Mouse (Mus musculus): ENCODE results near the gene Apobec3. TPM values are rescaled to one million over a fixed set of nuclear protein-coding genes. Genes with fewer than 3 reads are reported as not detected.
A peak's percentile ranks its signal among the peaks of the same experiment; 100 is the strongest.

The Apobec3 gene
- polyA plus RNA-seq, 1 experiment, result 140 TPM

DNA sequence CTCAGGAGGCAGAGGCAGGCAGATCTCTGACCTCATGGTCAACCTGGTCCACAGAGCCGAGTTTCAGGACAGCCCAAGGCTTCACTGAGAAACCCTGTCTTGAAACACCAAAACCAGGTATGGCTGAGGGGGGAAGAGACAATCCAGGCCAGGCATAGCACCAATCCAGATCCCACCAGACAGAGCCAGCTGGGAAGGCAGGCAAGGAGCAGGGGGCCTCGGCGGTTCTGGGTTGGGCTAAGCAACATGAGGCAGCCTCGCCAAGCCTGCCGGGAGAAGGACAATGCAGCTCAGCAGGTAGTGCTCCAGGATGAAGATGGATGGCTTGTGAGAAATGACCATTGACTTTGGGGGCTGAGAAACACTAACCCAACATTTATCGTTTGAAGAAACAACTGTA is 51.1 kb downstream of the Apobec3 start:
- Histone ChIP-seq H3K27ac (ENCODE audit: control insufficient read depth, insufficient read depth, low read depth, low read length, poor library complexity) (no peak overlapping the region), H3K4me3 (replicated peaks; ENCODE audit: control insufficient read depth, low read depth, low read length) (no peak overlapping the region), H3K4me1 (ENCODE audit: control insufficient read depth, insufficient read depth, low read length) (no peaks in the 10 kb centered on the region)
- WGBS, result 85% methylated on average over 6 of the region's 6 CpGs
- TF ChIP-seq CTCF (IDR thresholded peaks at IDR 0.05; ENCODE audit: control insufficient read depth, insufficient read depth, low read length), result no peak
- TF ChIP-seq POLR2A (IDR thresholded peaks at IDR 0.05; ENCODE audit: borderline replicate concordance, control insufficient read depth, low read depth, low read length), result no peak

DNA sequence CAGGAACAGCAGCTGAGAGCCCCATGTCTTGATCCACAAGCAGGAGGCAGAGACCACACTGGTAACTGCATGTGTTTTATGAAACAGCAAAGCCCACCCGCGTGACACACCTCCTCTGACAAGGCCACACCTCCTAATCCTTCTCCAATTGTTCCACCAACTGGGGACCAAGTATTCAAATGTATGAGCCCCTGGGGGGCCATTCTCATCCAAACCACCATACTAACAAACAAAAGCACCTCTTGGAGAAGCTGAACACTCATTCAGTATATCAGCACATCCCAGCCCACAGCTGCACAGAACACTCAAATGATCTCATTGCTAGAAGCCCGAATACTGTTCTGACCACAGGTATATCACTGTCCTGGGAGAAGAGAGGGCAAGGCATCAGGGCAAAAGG is 52.1 kb downstream of the Apobec3 start:
- no peaks in the 10 kb centered on the region for H3K4me1 ChIP-seq (ENCODE audit: control insufficient read depth, insufficient read depth, low read length)
- H3K4me3 ChIP-seq (replicated peaks; ENCODE audit: control insufficient read depth, low read depth, low read length), result no peak overlapping the region
- H3K27ac ChIP-seq (ENCODE audit: control insufficient read depth, insufficient read depth, low read depth, low read length, poor library complexity), result no peak overlapping the region
- no peak for TF ChIP-seq POLR2A (IDR thresholded peaks at IDR 0.05; ENCODE audit: borderline replicate concordance, control insufficient read depth, low read depth, low read length)
- no peak for TF ChIP-seq CTCF (IDR thresholded peaks at IDR 0.05; ENCODE audit: control insufficient read depth, insufficient read depth, low read length)
- WGBS, result 83% methylated on average over 3 of the region's 3 CpGs

DNA sequence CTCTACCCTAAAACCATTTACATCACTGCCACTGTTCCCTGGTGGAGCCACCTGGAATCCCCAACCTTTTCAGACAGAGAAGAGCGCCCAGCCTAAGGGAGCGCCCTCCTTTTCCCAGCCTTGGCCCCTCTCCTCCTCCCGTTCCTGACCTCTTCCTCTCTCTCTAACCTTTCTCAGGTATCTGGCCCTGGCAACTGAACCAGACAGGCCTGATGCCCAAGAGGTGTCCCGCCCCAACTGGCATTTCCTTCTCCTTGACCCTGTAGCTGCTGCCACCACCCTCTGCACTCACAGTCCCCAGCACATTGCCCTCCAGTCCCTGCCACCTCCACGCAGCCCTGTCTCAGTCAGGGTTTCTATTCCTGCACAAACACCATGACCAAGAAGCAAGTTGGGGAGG is 53.5 kb downstream of the Apobec3 start:
- no peak overlapping the region for H3K4me3 ChIP-seq (replicated peaks; ENCODE audit: control insufficient read depth, low read depth, low read length)
- TF ChIP-seq POLR2A (IDR thresholded peaks at IDR 0.05; ENCODE audit: borderline replicate concordance, control insufficient read depth, low read depth, low read length) (no peak), CTCF (IDR thresholded peaks at IDR 0.05; ENCODE audit: control insufficient read depth, insufficient read depth, low read length) (no peak)
- 82% methylated on average over 5 of the region's 5 CpGs for WGBS
- H3K4me1 ChIP-seq (ENCODE audit: control insufficient read depth, insufficient read depth, low read length), result no peaks in the 10 kb centered on the region
- no peak overlapping the region for H3K27ac ChIP-seq (ENCODE audit: control insufficient read depth, insufficient read depth, low read depth, low read length, poor library complexity)

DNA sequence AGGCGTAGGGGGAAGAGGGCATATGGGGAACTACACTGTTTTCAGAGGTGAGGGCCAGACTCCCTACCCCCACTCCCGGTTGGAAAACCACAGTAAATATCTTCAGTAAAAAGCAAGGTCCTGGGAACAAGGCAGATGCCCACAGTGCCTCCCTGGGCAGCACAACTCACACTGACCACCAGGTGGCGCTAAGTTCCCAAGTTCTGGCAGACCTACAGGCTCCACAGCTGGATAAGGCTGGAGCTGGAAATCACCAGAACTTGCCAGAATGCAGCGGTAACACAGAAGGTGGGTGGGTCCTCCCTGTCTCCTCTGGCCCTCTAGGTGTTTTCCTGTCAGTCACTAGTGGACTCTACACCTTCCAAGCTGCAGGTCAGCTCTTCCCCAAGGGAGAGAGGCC is 54.6 kb downstream of the Apobec3 start:
- TF ChIP-seq CTCF (IDR thresholded peaks at IDR 0.05; ENCODE audit: control insufficient read depth, insufficient read depth, low read length), result peak; percentile 99
- TF ChIP-seq POLR2A (IDR thresholded peaks at IDR 0.05; ENCODE audit: borderline replicate concordance, control insufficient read depth, low read depth, low read length), result no peak
- Histone ChIP-seq H3K4me3 (replicated peaks; ENCODE audit: control insufficient read depth, low read depth, low read length) (no peak overlapping the region), H3K27ac (ENCODE audit: control insufficient read depth, insufficient read depth, low read depth, low read length, poor library complexity) (no peak overlapping the region), H3K4me1 (ENCODE audit: control insufficient read depth, insufficient read depth, low read length) (no peaks in the 10 kb centered on the region)
- WGBS, result 9% methylated on average over 4 of the region's 4 CpGs

DNA sequence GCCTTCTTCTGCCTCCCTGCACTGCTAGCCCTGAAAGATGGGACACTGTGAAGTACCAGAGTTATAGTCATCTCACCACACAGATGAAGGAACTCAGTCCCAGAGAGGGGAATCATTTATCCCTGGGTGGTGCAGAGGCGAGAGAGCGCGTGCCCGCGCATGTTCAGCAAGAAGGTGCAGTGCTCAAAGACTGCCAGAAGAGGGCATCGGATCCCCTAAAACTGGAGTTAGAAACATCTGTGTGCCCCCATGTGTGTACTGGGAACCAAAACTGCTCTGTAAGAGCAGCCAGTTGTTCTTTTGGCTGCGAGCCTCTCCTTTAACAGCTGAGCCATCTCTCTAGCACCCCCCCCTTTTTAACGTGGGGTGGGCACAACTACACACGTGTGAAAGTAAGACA is 55.3 kb downstream of the Apobec3 start:
- Histone ChIP-seq H3K4me3 (replicated peaks; ENCODE audit: control insufficient read depth, low read depth, low read length) (no peak overlapping the region), H3K27ac (ENCODE audit: control insufficient read depth, insufficient read depth, low read depth, low read length, poor library complexity) (no peak overlapping the region), H3K4me1 (ENCODE audit: control insufficient read depth, insufficient read depth, low read length) (no peaks in the 10 kb centered on the region)
- 85% methylated on average over 9 of the region's 9 CpGs for WGBS
- TF ChIP-seq CTCF (IDR thresholded peaks at IDR 0.05; ENCODE audit: control insufficient read depth, insufficient read depth, low read length), result peak; percentile 39; the same call in 1 of the 2 replicates
- TF ChIP-seq POLR2A (IDR thresholded peaks at IDR 0.05; ENCODE audit: borderline replicate concordance, control insufficient read depth, low read depth, low read length), result no peak

DNA sequence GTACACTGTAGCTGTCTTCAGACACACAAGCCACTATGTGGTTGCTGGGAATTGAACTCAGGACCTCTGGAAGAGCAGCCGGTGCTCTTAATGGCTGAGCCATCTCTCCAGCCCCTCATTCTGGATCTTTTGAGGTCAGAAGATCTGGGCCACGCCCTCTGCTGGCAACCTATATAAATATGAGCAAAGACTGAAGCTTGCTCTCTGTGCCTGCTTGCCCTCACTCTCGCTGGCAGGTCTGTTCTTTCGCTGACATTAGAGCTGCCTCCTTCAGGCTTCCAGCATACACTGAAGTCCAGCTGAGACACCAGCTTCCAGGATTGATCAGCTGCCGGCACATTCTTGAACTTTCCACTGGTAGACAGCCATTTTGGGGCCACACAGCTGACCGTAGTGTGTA is 56.2 kb downstream of the Apobec3 start:
- Histone ChIP-seq H3K4me1 (ENCODE audit: control insufficient read depth, insufficient read depth, low read length) (no peaks in the 10 kb centered on the region), H3K4me3 (replicated peaks; ENCODE audit: control insufficient read depth, low read depth, low read length) (no peak overlapping the region), H3K27ac (ENCODE audit: control insufficient read depth, insufficient read depth, low read depth, low read length, poor library complexity) (no peak overlapping the region)
- no peak for TF ChIP-seq CTCF (IDR thresholded peaks at IDR 0.05; ENCODE audit: control insufficient read depth, insufficient read depth, low read length)
- 72% methylated on average over 6 of the region's 6 CpGs for WGBS

DNA sequence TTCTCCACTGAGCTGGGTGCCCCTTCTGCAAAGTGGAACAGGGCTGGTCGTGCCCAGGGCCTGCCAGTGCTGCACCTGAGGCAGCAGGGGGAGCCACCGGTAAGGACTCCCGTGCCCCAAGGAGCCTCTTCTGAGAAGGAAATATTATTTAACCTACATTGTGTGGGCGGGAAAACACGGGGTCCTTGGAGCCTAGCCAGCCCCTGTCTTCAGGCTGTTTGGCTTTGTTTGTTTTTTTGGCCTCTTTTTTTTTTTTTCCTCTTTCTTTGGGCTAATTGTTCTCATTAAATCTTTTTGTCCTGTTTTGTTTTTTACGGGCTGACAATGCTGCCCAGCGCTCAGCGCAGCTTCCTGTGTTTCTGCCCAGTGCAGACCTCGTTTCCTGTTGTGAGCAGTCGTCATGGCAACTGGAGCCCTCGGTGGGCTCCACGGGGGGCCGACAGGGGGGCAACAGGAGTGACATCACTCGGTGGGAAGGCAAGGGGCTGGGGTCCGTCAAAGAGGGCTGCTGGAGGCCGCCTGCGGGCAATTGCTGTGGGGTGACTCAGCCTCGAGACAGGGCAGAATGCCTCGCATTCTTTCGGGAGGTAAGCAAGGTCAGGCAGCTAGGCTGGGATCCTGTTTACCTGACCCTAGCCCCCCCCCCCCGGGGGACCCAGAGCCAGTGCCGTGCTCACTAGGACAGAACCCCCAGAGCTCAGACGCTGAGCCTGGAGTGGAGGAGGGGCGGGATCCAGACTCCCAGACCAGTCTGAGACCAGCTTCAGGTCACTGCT is 59.0 kb downstream of the Apobec3 start:
- 6% methylated on average over 24 of the region's 24 CpGs for WGBS
- no peak overlapping the region; the same call in 1 of the 2 replicates for H3K27ac ChIP-seq (ENCODE audit: control insufficient read depth, insufficient read depth, low read depth, low read length, poor library complexity)
- no peak for TF ChIP-seq POLR2A (IDR thresholded peaks at IDR 0.05; ENCODE audit: borderline replicate concordance, control insufficient read depth, low read depth, low read length)
- peak; percentile 64; the same call in 1 of the 2 replicates for TF ChIP-seq CTCF (IDR thresholded peaks at IDR 0.05; ENCODE audit: control insufficient read depth, insufficient read depth, low read length)
- no peak overlapping the region for H3K4me3 ChIP-seq (replicated peaks; ENCODE audit: control insufficient read depth, low read depth, low read length)
- no peaks in the 10 kb centered on the region for H3K4me1 ChIP-seq (ENCODE audit: control insufficient read depth, insufficient read depth, low read length)

DNA sequence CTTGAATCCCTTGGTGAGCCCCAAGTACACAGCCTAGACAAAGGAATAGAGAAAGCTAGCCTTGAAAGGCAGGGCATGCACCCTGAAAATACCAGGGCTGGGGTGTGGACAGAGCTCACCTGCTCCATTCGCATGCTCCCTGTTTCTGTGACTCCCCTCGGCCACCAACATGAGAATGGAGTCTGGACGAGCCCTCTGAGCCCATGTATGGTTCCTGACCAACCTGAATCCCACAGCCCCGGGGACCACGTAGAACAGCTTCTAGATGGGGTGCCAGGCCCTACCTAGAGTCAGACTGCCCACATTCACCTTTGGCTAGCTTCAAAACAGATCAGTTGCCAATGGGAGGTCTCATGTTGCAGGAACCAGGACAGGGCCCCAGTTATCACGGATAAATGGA is 59.8 kb downstream of the Apobec3 start:
- Histone ChIP-seq H3K4me3 (replicated peaks; ENCODE audit: control insufficient read depth, low read depth, low read length) (no peak overlapping the region), H3K27ac (ENCODE audit: control insufficient read depth, insufficient read depth, low read depth, low read length, poor library complexity) (no peak overlapping the region), H3K4me1 (ENCODE audit: control insufficient read depth, insufficient read depth, low read length) (no peaks in the 10 kb centered on the region)
- 83% methylated on average over 6 of the region's 6 CpGs for WGBS
- TF ChIP-seq POLR2A (IDR thresholded peaks at IDR 0.05; ENCODE audit: borderline replicate concordance, control insufficient read depth, low read depth, low read length) (no peak), CTCF (IDR thresholded peaks at IDR 0.05; ENCODE audit: control insufficient read depth, insufficient read depth, low read length) (no peak)

Measured in bone marrow, adult 2 months (tissue).